Mouse (Mus musculus) heart, embryonic 11.5 days (tissue): ENCODE results near the gene Gm20388. TPM values are rescaled to one million over a fixed set of nuclear protein-coding genes. Genes with fewer than 3 reads are reported as not detected.
A peak's percentile ranks its signal among the peaks of the same experiment; 100 is the strongest.

Experiments
- ATAC-seq: fragments of 200-750 bp; cut with Nextera tagmentation; replicated peaks from 2 replicates; pipeline ENCODE4 v1.8.0; 2017; ENCODE audit warnings: moderate library complexity; ENCODE audit not compliant: insufficient number of reproducible peaks, low FRiP score, low TSS enrichment
- H3K27ac ChIP-seq: fragments of 300-500 bp; sonication (generic); 2 replicates; pipeline ENCODE4 v1.5.1; 2014; ENCODE audit warnings: mild to moderate bottlenecking, low read depth, low read length
- H3K27me3 ChIP-seq: fragments of 300-500 bp; sonication (generic); 2 replicates; pipeline ENCODE4 v1.6.1; 2014; ENCODE audit warnings: mild to moderate bottlenecking, low read length, mixed read lengths; ENCODE audit not compliant: control insufficient read depth, insufficient read depth
- H3K36me3 ChIP-seq: fragments of 300-500 bp; sonication (generic); 2 replicates; pipeline ENCODE4 v1.6.1; 2014; ENCODE audit warnings: mild to moderate bottlenecking, low read length, moderate library complexity, mixed read lengths; ENCODE audit not compliant: control insufficient read depth, insufficient read depth
- H3K4me1 ChIP-seq: fragments of 300-500 bp; sonication (generic); 2 replicates; pipeline ENCODE4 v1.6.1; 2014; ENCODE audit warnings: low read length; ENCODE audit not compliant: control insufficient read depth, insufficient read depth
- H3K4me2 ChIP-seq: fragments of 300-500 bp; sonication (generic); 2 replicates; pipeline ENCODE4 v1.6.1; 2014; ENCODE audit warnings: mild to moderate bottlenecking, moderate library complexity
- H3K4me3 ChIP-seq: fragments of 300-500 bp; sonication (generic); 2 replicates; pipeline ENCODE4 v1.5.1; 2014; ENCODE audit warnings: low read depth, low read length
- H3K9ac ChIP-seq: fragments of 300-500 bp; sonication (generic); 2 replicates; pipeline ENCODE4 v1.6.1; 2014; ENCODE audit warnings: mild to moderate bottlenecking, low read depth, low read length, moderate library complexity
- H3K9me3 ChIP-seq: fragments of 300-500 bp; sonication (generic); replicated peaks from 2 replicates; pipeline ENCODE4 v1.6.1; 2016; ENCODE audit warnings: low read length; ENCODE audit not compliant: control insufficient read depth
- WGBS: fragments of 180-500 bp; shearing (Covaris S2); extraction: QIAGEN DNeasy Blood & Tissue Kit; methylation state at CpG from one replicate; pipeline ENCODE4 v1.1.7; 2014; ENCODE audit not compliant: insufficient replicate concordance; 5-methylcytosine and 5-hydroxymethylcytosine counted together
- polyA plus RNA-seq: library from polyadenylated mRNA; unstranded; fragments of >200 nt; fragmentation: Nextera tagmentation; extraction: Ambion mirVana; gene quantifications from 2 replicates; pipeline ENCODE4 v1.2.1, GENCODE M21; 2014

Gm20388 gene
- polyA plus RNA-seq, 1 experiment from 2014 or later = 6.4 TPM

GRCm38 (mm10) chr8:121649423-121649822 is 1738.8 kb downstream of the Gm20388 start:
- no peak for ATAC-seq
- Histone ChIP-seq H3K27ac (no peak overlapping the region), H3K9ac (no peak overlapping the region), H3K4me1 (peaks cover 39% of the 10 kb centered on the region), H3K4me3 (no peak overlapping the region), H3K9me3 (no peaks in the 10 kb centered on the region), H3K27me3 (no peaks in the 10 kb centered on the region), H3K4me2 (peak overlapping the region; percentile 94), H3K36me3 (no peaks in the 10 kb centered on the region)
- 73% methylated on average over 5 of the region's 5 CpGs for WGBS

GRCm38 (mm10) chr8:121649904-121650303 is 1739.3 kb downstream of the Gm20388 start:
- Histone ChIP-seq H3K4me3 (peak overlapping the region; percentile 18; the same call in 1 of the 2 replicates), H3K4me2 (peak overlapping the region; percentile 94), H3K9ac (0 out of 2 replicates have a peak overlapping the region, but pooled peaks have one; percentile 30), H3K27me3 (no peaks in the 10 kb centered on the region), H3K27ac (no peak overlapping the region), H3K9me3 (no peaks in the 10 kb centered on the region), H3K4me1 (peaks cover 39% of the 10 kb centered on the region), H3K36me3 (no peaks in the 10 kb centered on the region)
- 71% methylated on average over 10 of the region's 10 CpGs for WGBS
- ATAC-seq = no peak

DNA sequence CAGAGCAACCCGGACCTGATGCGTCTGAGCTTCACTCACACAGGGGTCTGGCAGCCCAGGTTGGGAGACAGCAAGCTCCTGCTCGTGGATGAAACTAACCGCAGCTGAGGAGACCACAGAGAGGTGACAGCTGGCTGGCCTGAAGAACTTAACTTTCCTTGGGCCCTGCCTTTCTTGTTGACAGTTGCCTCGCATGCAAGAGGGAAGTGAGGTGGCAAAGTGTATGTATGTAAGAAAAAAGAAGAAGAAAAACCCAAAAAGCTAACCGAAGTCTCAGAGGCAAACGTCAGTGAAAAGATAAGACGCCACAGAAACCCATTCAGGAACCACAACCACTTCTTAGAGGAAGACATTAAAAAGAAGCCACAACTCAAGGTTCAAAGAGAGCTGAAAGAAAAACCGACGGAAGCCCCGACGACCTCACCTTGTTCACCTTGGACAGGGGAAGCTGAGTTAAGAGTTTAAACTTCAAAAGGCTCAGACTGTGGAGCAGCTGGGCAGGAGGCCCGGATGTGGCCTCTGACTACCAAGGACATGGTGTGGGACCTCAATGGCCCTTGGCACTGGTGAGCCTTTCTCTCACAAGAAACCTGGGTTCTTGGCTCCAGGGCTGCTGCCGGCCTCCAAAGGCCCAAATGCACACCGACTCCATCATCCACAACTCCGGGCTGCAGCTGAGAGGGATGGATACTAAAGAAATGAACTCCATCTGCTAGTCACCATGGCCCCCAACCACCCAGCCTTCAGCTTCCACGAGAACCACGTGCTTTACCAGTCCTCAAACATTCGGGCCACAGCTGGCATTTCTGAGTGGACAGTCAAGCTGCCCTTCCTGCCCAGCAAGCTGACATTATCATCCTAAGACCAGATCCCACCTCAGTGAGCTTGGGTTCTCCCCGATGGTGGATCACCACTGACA is 1740.0 kb downstream of the Gm20388 start:
- Histone ChIP-seq H3K4me3 (peak overlapping the region; percentile 73), H3K27me3 (no peaks in the 10 kb centered on the region), H3K9ac (peak overlapping the region; percentile 79), H3K4me1 (peaks cover 37% of the 10 kb centered on the region), H3K4me2 (peak overlapping the region; percentile 94), H3K27ac (no peak overlapping the region), H3K36me3 (no peaks in the 10 kb centered on the region), H3K9me3 (no peaks in the 10 kb centered on the region)
- 68% methylated on average over 20 of the region's 20 CpGs for whole genome bisulfite sequencing
- no peak for ATAC-seq

- Histone ChIP-seq H3K9ac (peak overlapping the region; percentile 79), H3K4me3 (peak overlapping the region; percentile 73), H3K9me3 (no peaks in the 10 kb centered on the region), H3K27me3 (no peaks in the 10 kb centered on the region), H3K36me3 (no peaks in the 10 kb centered on the region), H3K27ac (no peak overlapping the region), H3K4me1 (peaks cover 37% of the 10 kb centered on the region), H3K4me2 (peak overlapping the region; percentile 94)
- no peak for ATAC-seq
- 13% methylated on average over 47 of the region's 47 CpGs for WGBS
Measured at GRCm38 (mm10) chr8:121651308-121651873, 1740.8 kb downstream of the Gm20388 start.

DNA sequence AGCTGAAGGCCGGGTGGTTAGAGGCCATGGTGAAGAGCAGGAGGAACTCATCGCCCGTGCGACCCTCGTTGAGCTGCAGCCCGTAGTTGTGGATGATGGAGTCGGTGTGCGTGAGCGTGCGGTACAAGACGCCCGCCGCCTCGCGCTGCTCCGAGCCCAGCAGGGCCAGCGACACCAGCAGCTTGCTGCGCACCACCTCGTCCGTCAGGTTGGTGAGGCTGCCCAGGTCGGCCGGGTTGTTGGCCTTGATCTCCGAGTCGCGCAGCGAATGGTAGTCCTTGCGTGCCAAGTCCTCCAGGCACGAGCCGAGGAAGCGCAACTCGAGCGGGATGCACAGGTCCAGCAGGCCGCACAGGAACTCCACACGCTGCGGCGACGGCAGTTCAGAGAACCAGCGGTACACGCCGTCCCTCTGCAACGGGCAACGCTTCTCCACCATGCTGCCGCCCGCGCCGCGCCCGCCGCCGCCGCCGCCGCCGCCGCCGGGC is 1741.3 kb downstream of the Gm20388 start:
- Histone ChIP-seq H3K36me3 (no peaks in the 10 kb centered on the region), H3K4me3 (peak overlapping the region; percentile 73), H3K9me3 (no peaks in the 10 kb centered on the region), H3K4me1 (peaks cover 37% of the 10 kb centered on the region), H3K27ac (no peak overlapping the region), H3K9ac (peak overlapping the region; percentile 79), H3K4me2 (peak overlapping the region; percentile 94), H3K27me3 (no peaks in the 10 kb centered on the region)
- WGBS = under 1% methylated on average over 40 of the region's 56 CpGs
- no peak for ATAC-seq

- ATAC-seq = peak; percentile 98
- WGBS = under 1% methylated on average over 44 of the region's 67 CpGs
- Histone ChIP-seq H3K27me3 (no peaks in the 10 kb centered on the region), H3K36me3 (no peaks in the 10 kb centered on the region), H3K9ac (peak within 1 kb of the TSS; percentile 86), H3K27ac (peak within 1 kb of the TSS; percentile 85), H3K4me2 (peak within 1 kb of the TSS; percentile 94), H3K4me3 (peak within 1 kb of the TSS; percentile 89), H3K4me1 (peaks cover 32% of the 10 kb centered on the region), H3K9me3 (no peaks in the 10 kb centered on the region)
Measured at GRCm38 (mm10) chr8:121652774-121653323, 1742.2 kb downstream of the Gm20388 start, which contains the start of gene Zcchc14. Gene Zcchc14 (minus strand): TSS chr8:121652901.

DNA sequence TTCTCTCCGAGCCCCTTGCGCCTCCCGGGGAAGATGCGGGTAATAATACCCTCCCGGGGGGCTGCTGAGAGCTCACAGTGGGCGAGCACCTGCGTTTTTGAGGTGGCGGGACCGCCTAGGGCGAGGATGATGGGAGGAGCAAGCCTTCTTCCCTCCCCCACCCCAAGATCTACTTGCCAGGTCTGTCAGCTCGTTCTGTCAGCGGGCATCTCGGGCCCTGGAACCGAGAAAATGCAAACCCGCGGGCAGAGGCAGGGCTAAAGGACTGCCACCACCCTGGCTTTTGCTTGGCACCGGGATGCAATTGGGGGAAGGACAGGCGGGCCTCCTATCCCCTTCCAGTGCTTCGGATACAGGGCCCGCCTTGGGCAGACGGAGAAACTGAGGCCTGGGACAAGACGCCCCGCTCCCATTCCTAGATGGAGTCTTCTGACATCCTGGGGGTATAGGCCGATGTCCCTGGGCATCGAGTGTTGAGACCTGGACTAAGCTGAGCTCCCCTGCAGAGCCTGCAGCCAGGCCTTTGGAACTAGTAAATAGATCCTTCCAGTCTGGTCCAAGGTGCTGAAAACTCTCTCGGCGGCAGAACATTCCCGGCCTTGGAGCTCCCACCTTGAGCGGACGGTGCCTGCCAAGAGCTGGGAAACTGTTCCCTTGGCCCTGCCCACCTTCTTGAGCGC is 1742.8 kb downstream of the Gm20388 start:
- WGBS = 4% methylated on average over 31 of the region's 31 CpGs
- no peaks in the 10 kb centered on the region for H3K9me3 ChIP-seq
- H3K4me2 ChIP-seq = peak overlapping the region; percentile 86
- peak overlapping the region; percentile 89 for H3K4me3 ChIP-seq
- H3K27ac ChIP-seq = peak overlapping the region; percentile 71
- ATAC-seq = no peak; the same call in 1 of the 2 replicates
- H3K27me3 ChIP-seq = no peaks in the 10 kb centered on the region
- H3K9ac ChIP-seq = peak overlapping the region; percentile 74
- H3K36me3 ChIP-seq = no peaks in the 10 kb centered on the region
- peaks cover 27% of the 10 kb centered on the region for H3K4me1 ChIP-seq

DNA sequence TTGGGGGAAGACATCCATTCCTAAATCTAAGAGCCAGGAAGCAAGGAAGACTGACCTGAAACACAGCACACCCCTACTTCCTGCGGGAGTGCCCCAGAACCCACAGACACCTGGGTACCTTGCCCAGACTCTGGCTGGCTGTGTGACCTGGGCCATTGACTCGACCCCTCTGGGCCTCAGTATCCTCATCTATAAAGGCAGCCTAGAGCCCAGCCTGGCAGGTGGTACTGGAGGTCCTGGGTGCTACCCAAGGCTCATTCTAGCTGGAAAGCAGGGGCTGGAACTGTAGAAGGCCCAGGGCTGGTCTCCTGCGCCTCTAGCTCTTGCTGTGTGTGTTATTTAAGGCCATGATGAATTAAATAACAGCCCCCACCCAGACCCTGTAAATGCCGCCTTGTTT is 1743.5 kb downstream of the Gm20388 start:
- H3K9ac ChIP-seq = no peak overlapping the region

More for the DNA sequence above, 1743.5 kb downstream of the Gm20388 start:
- ATAC-seq = no peak
- Histone ChIP-seq H3K4me2 (peak overlapping the region; percentile 86), H3K4me3 (no peak overlapping the region), H3K36me3 (no peaks in the 10 kb centered on the region), H3K27me3 (no peaks in the 10 kb centered on the region), H3K9me3 (no peaks in the 10 kb centered on the region), H3K4me1 (peaks cover 27% of the 10 kb centered on the region), H3K27ac (no peak overlapping the region)
- 73% methylated on average over 4 of the region's 4 CpGs for WGBS
